Mouse (Mus musculus): ENCODE data around the gene Tk2.

Tk2 gene

DNA sequence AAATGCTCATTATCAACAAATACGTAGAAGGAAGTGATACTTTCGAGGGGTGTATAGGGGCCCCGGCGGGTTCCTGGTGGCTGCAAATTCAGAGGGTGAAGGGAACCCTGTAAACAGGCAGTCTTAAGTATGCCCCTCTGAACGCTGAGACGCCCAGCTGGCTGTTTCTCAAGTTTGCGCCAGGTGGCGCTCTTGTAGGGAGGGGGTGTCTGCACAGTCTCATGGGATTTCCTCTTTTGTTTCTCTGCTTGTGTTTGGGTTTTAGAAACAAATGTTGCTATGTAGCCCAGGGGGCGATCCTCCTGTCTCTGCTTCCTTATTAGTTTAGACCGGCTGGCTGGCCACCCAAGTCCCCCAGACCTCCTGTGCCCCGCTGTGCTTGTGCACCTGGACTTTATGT, 29.3 kb downstream of the Tk2 start:
- DNase-seq: peak; percentile 46

DNA sequence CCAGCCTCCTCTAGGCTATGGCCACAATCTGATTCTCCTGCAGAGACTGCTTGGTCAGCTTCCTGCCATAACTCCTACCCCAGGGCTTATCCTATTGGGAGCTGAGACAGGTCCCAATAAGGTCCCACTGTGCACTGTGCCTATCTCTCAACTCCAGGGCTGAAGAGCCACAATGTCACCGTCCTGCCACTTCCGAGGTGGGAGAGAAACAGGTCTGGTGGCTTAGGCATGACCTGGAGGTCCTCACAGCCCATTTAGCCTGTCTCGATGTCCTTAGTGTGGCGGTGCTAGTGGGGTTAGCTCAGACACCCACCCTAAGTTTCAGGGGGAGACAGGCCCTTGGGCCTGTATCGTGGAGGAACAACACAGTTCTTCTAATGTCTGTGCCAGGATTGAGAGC, 30.8 kb downstream of the Tk2 start:
- no peak for DNase-seq

DNA sequence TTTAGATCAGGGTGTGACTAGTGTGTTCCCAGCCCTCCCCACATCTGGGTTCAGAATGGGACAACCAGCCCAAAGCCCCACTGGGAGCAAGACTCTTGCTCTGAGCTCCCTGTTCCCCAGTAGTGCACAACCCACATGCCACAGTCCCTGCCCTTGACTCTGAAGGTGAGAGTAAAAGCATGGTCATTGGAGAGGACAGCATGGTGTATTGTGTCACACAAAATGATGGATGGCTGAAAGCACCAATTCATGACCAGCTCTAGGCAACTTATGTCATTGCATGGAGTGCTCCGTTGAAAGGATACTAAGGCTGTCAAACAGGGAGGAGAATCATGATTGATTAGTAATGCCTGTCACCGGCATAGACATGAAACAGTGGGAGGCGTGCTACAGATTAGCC, 43.1 kb downstream of the Tk2 start:
- no peak for DNase-seq

GRCm38 (mm10) chr8:104202320-104202719, 46.0 kb downstream of the Tk2 start:
- no peak for DNase-seq

DNA sequence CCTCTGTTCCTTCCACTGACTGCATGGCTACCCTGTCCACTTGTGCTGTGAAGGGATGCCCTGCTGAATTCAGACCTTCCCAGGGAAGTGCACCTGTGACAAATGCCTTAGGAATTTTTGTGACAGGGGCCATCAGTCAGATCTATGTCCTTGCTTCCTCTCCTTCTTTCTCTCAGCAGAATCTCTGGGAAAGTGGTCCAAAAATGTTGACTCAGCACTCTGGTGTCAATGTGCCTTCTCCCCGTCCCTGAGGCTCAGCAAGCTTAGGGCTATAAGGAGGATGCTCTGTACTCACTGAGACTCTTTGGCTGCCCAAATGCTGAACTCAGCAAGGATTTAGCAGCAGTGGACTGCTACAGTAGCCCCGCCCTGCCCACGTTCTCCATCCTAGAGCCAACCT, 46.7 kb downstream of the Tk2 start:
- no peak for DNase-seq

DNA sequence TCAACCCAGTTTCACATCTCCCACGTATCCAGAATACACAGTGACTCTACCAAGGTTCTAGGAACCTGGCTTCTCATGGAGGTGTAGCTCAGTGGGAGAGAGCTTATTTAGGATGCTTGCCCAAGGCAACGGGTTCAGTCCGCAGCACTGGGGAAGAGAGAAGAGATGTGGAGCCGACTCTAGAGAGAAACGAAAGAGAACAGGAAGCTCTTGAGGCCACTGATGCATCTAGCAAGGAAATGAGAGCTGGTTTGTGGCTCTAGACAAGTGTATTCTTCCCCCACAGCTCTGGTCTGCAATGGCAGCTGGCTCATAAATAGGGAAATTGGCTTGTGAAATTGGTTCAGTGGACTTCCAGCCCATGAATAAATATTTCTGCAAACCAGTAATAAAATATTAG, 48.6 kb downstream of the Tk2 start:
- no peak for DNase-seq

- DNase-seq: peak; percentile 69
Observed at GRCm38 (mm10) chr8:104191496-104191895, 56.9 kb downstream of the Tk2 start.

DNA sequence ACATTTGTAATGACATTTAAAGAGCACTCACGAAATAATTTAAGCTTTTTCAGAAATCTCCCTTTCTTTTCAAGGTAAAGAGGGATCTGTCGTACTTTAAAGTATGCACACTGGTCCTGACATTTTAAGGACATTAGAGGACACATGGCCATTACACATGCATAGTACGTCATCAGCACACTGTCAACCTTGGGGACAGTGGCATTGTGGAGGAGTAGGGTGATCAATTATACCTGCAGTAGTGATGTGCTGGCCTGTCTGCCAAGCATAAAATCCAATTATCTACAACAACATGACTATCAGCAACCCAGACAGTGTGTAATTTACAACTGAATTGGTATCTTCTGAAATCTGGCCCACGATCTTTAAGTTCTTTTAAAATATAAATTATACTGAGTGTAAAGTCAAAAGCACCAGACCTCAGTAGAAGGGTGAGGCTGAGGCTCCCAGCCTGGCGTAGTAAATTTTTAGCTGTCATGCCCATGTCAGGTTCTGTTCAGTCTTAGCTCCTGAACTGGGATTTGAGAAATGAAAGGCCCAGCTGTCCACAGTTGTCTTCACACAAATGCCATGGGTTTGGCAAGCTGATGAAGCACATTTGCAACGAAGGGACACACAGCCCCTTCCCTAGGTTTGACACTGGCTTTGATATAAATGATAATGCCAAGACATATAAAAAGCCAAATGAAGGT, 57.4 kb downstream of the Tk2 start:
- DNase-seq: no peak

- DNase-seq: no peak
Observed at GRCm38 (mm10) chr8:104188459-104188858, 59.9 kb downstream of the Tk2 start.

DNA sequence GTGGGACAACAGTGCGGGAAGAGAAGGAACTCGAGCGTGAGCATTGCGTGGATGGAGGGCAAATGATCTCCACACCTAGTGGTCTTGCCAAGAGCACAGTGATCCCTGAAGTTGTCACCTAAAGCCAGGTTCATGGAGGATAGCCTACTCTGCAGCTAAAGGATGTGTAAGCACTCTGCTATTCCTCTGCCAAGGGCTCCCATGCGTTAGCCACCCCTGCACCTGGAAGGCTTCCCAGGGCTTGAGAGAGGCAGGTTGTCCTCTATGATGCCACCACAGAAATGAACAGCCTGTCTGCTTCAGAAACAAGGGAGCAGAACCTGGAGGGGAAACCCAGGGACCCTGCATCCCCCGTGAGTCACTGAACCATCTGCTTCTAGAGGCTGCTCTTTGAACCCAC, 60.7 kb downstream of the Tk2 start:
- no peak for DNase-seq

GRCm38 (mm10) chr8:104186827-104187226, 61.5 kb downstream of the Tk2 start:
- DNase-seq: no peak

DNA sequence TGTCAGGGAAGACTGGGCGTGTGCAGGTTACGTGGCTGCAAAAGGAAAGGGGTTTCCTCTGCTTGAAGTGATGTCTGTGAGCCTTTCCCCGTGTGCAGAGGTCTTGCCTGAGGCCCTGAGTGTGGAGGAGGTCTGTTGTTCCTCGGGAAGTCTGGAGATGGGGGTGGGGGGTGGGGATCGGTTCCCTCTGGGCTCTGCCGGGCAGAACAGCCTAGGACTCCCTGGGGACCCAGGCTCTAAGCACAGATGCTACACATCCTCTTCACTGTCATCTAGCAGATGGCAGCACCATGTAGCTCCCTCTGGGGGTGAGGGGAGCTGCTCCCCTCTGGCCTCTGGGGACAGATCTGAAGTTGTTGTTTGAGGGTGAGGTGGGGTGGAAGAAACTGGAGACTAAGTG, 63.5 kb downstream of the Tk2 start:
- DNase-seq: peak; percentile 20

DNA sequence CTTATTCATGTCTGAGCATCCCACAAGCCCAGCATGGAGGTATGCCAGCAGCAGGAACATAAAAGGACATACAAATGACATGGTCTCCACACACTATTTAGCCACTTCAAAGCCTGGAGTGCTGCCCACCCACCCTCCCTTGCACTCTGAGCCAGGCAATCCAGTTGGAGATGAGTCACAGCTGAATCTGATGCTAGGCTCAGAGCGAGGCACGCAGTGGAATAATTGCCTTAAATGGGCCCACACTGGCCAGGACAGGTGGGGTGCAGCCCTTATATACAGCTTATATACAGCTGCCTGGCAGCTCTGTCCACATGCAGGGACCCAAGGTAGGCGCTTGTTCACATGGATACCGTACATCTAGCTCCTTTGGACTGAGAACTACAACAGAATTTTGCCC, 71.3 kb downstream of the Tk2 start:
- no peak for DNase-seq
